Comparison of ENCODE assay signal across 21 mouse cellular contexts in genomic region chr4:129390936-129391557, GRCm38 (mm10). TPM values are rescaled to one million over a fixed set of nuclear protein-coding genes. Genes with fewer than 3 reads are reported as not detected.
"Had no signal": no experiment of that assay in that cellular context is flagged by ENCODE, and none has a peak within 500 bp of the region (broad histone marks: within the 10 kb centered on the region; RNA-seq: fewer than 3 reads in every experiment).

No protein-coding gene starts in this region.

- H3K36me3 ChIP-seq: liver, embryonic 13.5 days; liver, embryonic 15.5 days; midbrain, embryonic 10.5 days; midbrain, embryonic 12.5 days; neural tube, embryonic 13.5 days; neural tube, embryonic 15.5 days had no signal

- H3K9me3 ChIP-seq: liver, embryonic 13.5 days; liver, embryonic 15.5 days; midbrain, embryonic 10.5 days; midbrain, embryonic 12.5 days; neural tube, embryonic 13.5 days; neural tube, embryonic 15.5 days had no signal

- H3K9ac ChIP-seq: liver, embryonic 13.5 days; liver, embryonic 15.5 days; liver, postnatal 0 days; midbrain, embryonic 12.5 days; neural tube, embryonic 13.5 days; neural tube, embryonic 15.5 days had no signal

- H3K4me2 ChIP-seq: liver, embryonic 11.5 days; liver, embryonic 13.5 days; liver, embryonic 15.5 days; midbrain, embryonic 12.5 days; neural tube, embryonic 13.5 days; neural tube, embryonic 15.5 days had no signal

- H3K4me1 ChIP-seq: neural tube, embryonic 15.5 days had no signal

- H3K4me3 ChIP-seq: liver, embryonic 13.5 days; liver, embryonic 15.5 days; midbrain, embryonic 10.5 days; midbrain, embryonic 12.5 days; myocyte; neural tube, embryonic 13.5 days; neural tube, embryonic 15.5 days had no signal

- ATAC-seq: liver, postnatal 0 days; midbrain, embryonic 16.5 days had no signal

- H3K27ac ChIP-seq: liver, embryonic 13.5 days; liver, embryonic 15.5 days; midbrain, embryonic 10.5 days; midbrain, embryonic 12.5 days; neural tube, embryonic 13.5 days; neural tube, embryonic 15.5 days had no signal

- H3K27me3 ChIP-seq: liver, embryonic 13.5 days; liver, embryonic 15.5 days; midbrain, embryonic 12.5 days; neural tube, embryonic 13.5 days; neural tube, embryonic 15.5 days had no signal

- DNase-seq: liver; liver, embryonic 13.5 days; liver, postnatal 0 days; midbrain, embryonic 14.5 days; retina, postnatal 1 day; right cerebral cortex, adult 18-20 months; right cerebral cortex, postnatal 25 days; right cerebral cortex, postnatal 4 days; spleen, adult 18-20 months; thymus, adult 2 months; thymus, postnatal 25 days; thymus, postnatal 4 days had no signal

RNA-seq across cellular contexts. Expression of gene Zbtb8b, which starts 49.6 kb away (rescaled TPM):
- polyA plus RNA-seq: small intestine, adult 2 months had no signal
